Mouse (Mus musculus) thymus, postnatal 0 days (tissue): ENCODE measurements around the gene Pgm1. TPM values are rescaled to one million over a fixed set of nuclear protein-coding genes. Genes with fewer than 3 reads are reported as not detected.

Source experiments
- DNase-seq: peaks from one replicate; pipeline ENCODE4 v3.0.0-alpha.2; 2015; ENCODE audit warnings: low spot score
- polyA plus RNA-seq: library from polyadenylated mRNA; unstranded; fragments of >200 nt; fragmentation: Nextera tagmentation; extraction: Ambion mirVana; gene quantifications from 2 replicates; pipeline ENCODE4 v1.2.1, GENCODE M21; 2015

The Pgm1 gene
- polyA plus RNA-seq, 1 experiment from 2014 or later = 42.9 TPM

GRCm38 (mm10) chr4:99957186-99957585 lies 28.0 kb downstream of the Pgm1 start:
- DNase-seq = no peak

- no peak for DNase-seq
Measured at GRCm38 (mm10) chr4:99958084-99958815, 29.0 kb downstream of the Pgm1 start.

GRCm38 (mm10) chr4:99959308-99959707 lies 30.1 kb downstream of the Pgm1 start:
- DNase-seq = no peak

GRCm38 (mm10) chr4:99966555-99966954 lies 37.3 kb downstream of the Pgm1 start:
- DNase-seq = no peak

- DNase-seq = no peak
Measured at GRCm38 (mm10) chr4:99969328-99969727, 40.1 kb downstream of the Pgm1 start.

- DNase-seq = no peak
Measured at GRCm38 (mm10) chr4:99970097-99970496, 40.9 kb downstream of the Pgm1 start.

- DNase-seq = no peak
Measured at GRCm38 (mm10) chr4:99972886-99973285, 43.7 kb downstream of the Pgm1 start.

- no peak for DNase-seq
Measured at GRCm38 (mm10) chr4:99973931-99974330, 44.7 kb downstream of the Pgm1 start.

- DNase-seq = no peak
Measured at GRCm38 (mm10) chr4:99974375-99974774, 45.2 kb downstream of the Pgm1 start.

- DNase-seq = no peak
Measured at GRCm38 (mm10) chr4:99979326-99979725, 50.1 kb downstream of the Pgm1 start.

- no peak for DNase-seq
Measured at GRCm38 (mm10) chr4:99981216-99981615, 52.0 kb downstream of the Pgm1 start.

GRCm38 (mm10) chr4:99983652-99984368 lies 54.6 kb downstream of the Pgm1 start:
- DNase-seq = no peak

- DNase-seq = no peak
Measured at GRCm38 (mm10) chr4:99984369-99984752, 55.1 kb downstream of the Pgm1 start.

GRCm38 (mm10) chr4:99985086-99985485 lies 55.9 kb downstream of the Pgm1 start:
- no peak for DNase-seq

- no peak for DNase-seq
Measured at GRCm38 (mm10) chr4:99985631-99986030, 56.4 kb downstream of the Pgm1 start.

GRCm38 (mm10) chr4:99986609-99987008 lies 57.4 kb downstream of the Pgm1 start:
- no peak for DNase-seq

- DNase-seq = no peak
Measured at GRCm38 (mm10) chr4:99988771-99989170, 59.6 kb downstream of the Pgm1 start.

- no peak for DNase-seq
Measured at GRCm38 (mm10) chr4:100000971-100001370, 71.8 kb downstream of the Pgm1 start.

- no peak for DNase-seq
Measured at GRCm38 (mm10) chr4:100001806-100002205, 72.6 kb downstream of the Pgm1 start.

- no peak for DNase-seq
Measured at GRCm38 (mm10) chr4:100007721-100008120, 78.5 kb downstream of the Pgm1 start.

GRCm38 (mm10) chr4:100008371-100009090 lies 79.3 kb downstream of the Pgm1 start:
- DNase-seq = no peak

- no peak for DNase-seq
Measured at GRCm38 (mm10) chr4:100009211-100009678, 80.0 kb downstream of the Pgm1 start.
